Mouse (Mus musculus) spleen, adult 2 months (tissue): ENCODE results near the gene Nrip1. TPM values are rescaled to one million over a fixed set of nuclear protein-coding genes. Genes with fewer than 3 reads are reported as not detected.

Experiments
- DNase-seq, 2 experiments: peaks; one replicate each; pipeline versions ENCODE4 v3.0.0 to v3.0.0-alpha.2; 2012 to 2021; ENCODE audit warnings: low spot score in 2 of 2, low read depth in 1 of 2
- H3K27ac ChIP-seq: fragments of 200-500 bp; 2 replicates; pipeline ENCODE4 v1.5.1; 2012; ENCODE audit warnings: low read length, inconsistent platforms; ENCODE audit not compliant: insufficient read depth
- H3K27me3 ChIP-seq: fragments of 200-500 bp; 2 replicates; pipeline ENCODE4 v1.6.1; 2012; ENCODE audit warnings: mild to moderate bottlenecking, moderate library complexity, low read length, inconsistent platforms; ENCODE audit not compliant: control insufficient read depth, insufficient read depth
- H3K36me3 ChIP-seq: fragments of 200-500 bp; 2 replicates; pipeline ENCODE4 v1.6.1; 2012; ENCODE audit warnings: mild to moderate bottlenecking, low read length, inconsistent platforms; ENCODE audit not compliant: control insufficient read depth, insufficient read depth
- H3K4me1 ChIP-seq: fragments of 200-500 bp; 2 replicates; pipeline ENCODE4 v1.6.1; 2011; ENCODE audit warnings: inconsistent platforms; ENCODE audit not compliant: control insufficient read depth, insufficient read depth, insufficient read length
- H3K4me3 ChIP-seq: fragments of 200-500 bp; 2 replicates; pipeline ENCODE4 v1.5.1; 2011; ENCODE audit warnings: mild to moderate bottlenecking, inconsistent platforms; ENCODE audit not compliant: insufficient read depth, insufficient read length; ENCODE audit errors: extremely low read depth
- CTCF ChIP-seq: fragments of 200-500 bp; IDR thresholded peaks from 2 replicates; pipeline ENCODE4 v1.5.1; 2011; ENCODE audit warnings: mild to moderate bottlenecking, inconsistent platforms; ENCODE audit not compliant: insufficient read depth, insufficient read length, insufficient replicate concordance; ENCODE audit errors: extremely low read depth
- POLR2A ChIP-seq: fragments of 200-500 bp; IDR thresholded peaks from 2 replicates; pipeline ENCODE4 v1.6.1; 2011; ENCODE audit warnings: low read depth, low read length, inconsistent platforms
- WGBS: fragments of 180-500 bp; shearing (Covaris S2); methylation state at CpG from one replicate; pipeline ENCODE4 v1.1.7; 2018; 5-methylcytosine and 5-hydroxymethylcytosine counted together
- polyA plus RNA-seq: library from polyadenylated mRNA; depleted of rRNA; stranded (reverse); fragments of >200 nt; gene quantifications from 2 replicates; pipeline ENCODE4 v1.2.3, GENCODE M21; 2012

The Nrip1 gene
- polyA plus RNA-seq, 1 experiment, result 4.5 TPM

DNA sequence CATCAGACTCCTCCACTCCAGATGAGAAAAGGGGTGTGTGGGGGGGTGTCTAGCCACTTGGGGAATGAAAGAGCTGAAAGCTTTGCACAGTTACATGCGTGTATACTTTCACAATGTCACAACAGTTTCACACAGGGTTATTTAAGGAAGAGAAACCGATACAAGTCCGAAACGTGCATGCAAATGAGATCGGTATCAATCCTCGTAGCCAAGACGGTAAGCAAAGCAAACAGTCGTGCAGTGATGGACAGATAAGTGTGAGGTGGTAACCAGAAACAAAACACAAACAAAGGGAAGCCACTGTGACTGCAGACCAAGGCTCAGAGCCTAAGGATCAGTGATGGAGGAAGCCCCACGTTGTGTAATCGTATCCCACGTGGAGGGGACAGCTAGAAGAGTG, 36.7 kb downstream of the Nrip1 start:
- WGBS, result 66% methylated on average over 11 of the region's 11 CpGs
- H3K27me3 ChIP-seq, result no peaks in the 10 kb centered on the region

GRCm38 (mm10) chr16:76335913-76336312, 37.7 kb downstream of the Nrip1 start:
- DNase-seq, result no peak
- no peak for TF ChIP-seq POLR2A
- no peak for TF ChIP-seq CTCF
- Histone ChIP-seq H3K4me3 (no peak overlapping the region), H3K4me1 (peaks cover 7% of the 10 kb centered on the region; the same call in 1 of the 2 replicates), H3K36me3 (no peaks in the 10 kb centered on the region), H3K27ac (no peak overlapping the region), H3K27me3 (no peaks in the 10 kb centered on the region)
- WGBS, result 89% methylated on average over 6 of the region's 6 CpGs

More for the DNA sequence above, 36.7 kb downstream of the Nrip1 start:
- Histone ChIP-seq H3K36me3 (no peaks in the 10 kb centered on the region), H3K27ac (no peak overlapping the region), H3K4me3 (no peak overlapping the region), H3K4me1 (peaks cover 7% of the 10 kb centered on the region; the same call in 1 of the 2 replicates)
- peak in 1 of 2 experiments; percentile 42 for DNase-seq
- TF ChIP-seq POLR2A, result no peak
- TF ChIP-seq CTCF, result no peak

DNA sequence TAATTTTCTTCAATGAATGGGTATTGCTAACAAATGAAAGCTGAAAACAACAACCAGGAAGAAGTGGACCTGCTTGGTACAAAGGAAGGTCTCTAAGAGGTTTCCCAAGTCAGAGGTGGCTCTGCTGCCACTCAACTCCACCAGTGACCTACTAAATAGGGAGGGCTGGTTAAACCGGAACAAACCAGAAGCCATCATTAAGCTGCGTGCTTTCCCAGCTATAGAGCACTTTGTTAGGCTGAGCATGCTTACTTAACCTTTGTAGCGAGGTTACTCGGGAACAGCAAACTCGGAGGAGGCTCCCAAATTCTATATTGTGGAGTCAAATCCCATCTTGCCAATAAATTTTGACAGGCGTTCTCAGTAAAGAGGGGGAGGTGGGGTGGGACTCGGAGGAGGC, 41.5 kb downstream of the Nrip1 start:
- Histone ChIP-seq H3K27ac (no peak overlapping the region), H3K36me3 (no peaks in the 10 kb centered on the region), H3K27me3 (no peaks in the 10 kb centered on the region), H3K4me1 (peaks cover 7% of the 10 kb centered on the region; the same call in 1 of the 2 replicates), H3K4me3 (no peak overlapping the region)
- WGBS, result 92% methylated on average over 7 of the region's 7 CpGs
- TF ChIP-seq POLR2A (no peak), CTCF (no peak)
- no peak for DNase-seq

DNA sequence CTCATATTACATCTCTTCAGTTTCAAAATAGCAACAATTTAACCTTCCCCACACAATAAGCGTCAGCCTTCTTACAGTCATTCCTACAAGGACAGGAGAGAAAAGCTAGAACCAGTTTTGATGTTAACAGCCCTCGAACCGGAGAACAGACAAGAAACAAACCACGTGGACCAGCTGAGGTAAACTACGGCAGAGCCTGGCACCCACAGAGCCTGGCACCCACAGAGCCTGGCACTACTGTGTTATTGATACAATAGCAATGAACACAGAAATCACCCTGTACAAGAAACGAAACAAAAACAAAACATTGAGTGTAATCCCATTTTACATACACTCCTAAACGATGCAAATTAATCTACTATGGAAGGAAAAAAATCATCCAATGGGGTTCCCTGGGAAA, 42.4 kb downstream of the Nrip1 start:
- Histone ChIP-seq H3K27me3 (no peaks in the 10 kb centered on the region), H3K4me1 (peaks cover 7% of the 10 kb centered on the region; the same call in 1 of the 2 replicates), H3K36me3 (no peaks in the 10 kb centered on the region), H3K27ac (no peak overlapping the region; the same call in 1 of the 2 replicates), H3K4me3 (no peak overlapping the region)
- TF ChIP-seq POLR2A (no peak), CTCF (no peak)
- no peak for DNase-seq
- WGBS, result 84% methylated on average over 7 of the region's 7 CpGs

- H3K27ac ChIP-seq, result no peak overlapping the region
- 90% methylated on average over 3 of the region's 3 CpGs for WGBS
- H3K36me3 ChIP-seq, result no peaks in the 10 kb centered on the region
- H3K4me1 ChIP-seq, result peaks cover 11% of the 10 kb centered on the region; the same call in 1 of the 2 replicates
- DNase-seq, result no peak
- no peak overlapping the region for H3K4me3 ChIP-seq
- no peak for TF ChIP-seq POLR2A
- no peak for TF ChIP-seq CTCF
- H3K27me3 ChIP-seq, result no peaks in the 10 kb centered on the region
Observed at GRCm38 (mm10) chr16:76325315-76325710, 48.3 kb downstream of the Nrip1 start.

- no peaks in the 10 kb centered on the region for H3K27me3 ChIP-seq
- H3K4me3 ChIP-seq, result no peak overlapping the region
- no peaks in the 10 kb centered on the region for H3K36me3 ChIP-seq
- WGBS, result 86% methylated on average over 3 of the region's 4 CpGs
- DNase-seq, result no peak
- no peak for TF ChIP-seq POLR2A
- no peak for TF ChIP-seq CTCF
- H3K4me1 ChIP-seq, result peaks cover 11% of the 10 kb centered on the region; the same call in 1 of the 2 replicates
- no peak overlapping the region for H3K27ac ChIP-seq
Observed at GRCm38 (mm10) chr16:76324411-76325314, 49.0 kb downstream of the Nrip1 start.
